Mouse (Mus musculus) neural tube, embryonic 12.5 days (tissue): ENCODE data around the gene Numb. TPM values are rescaled to one million over a fixed set of nuclear protein-coding genes. Genes with fewer than 3 reads are reported as not detected.
"Not testable (repeated sequence)": the region's sequence is repeated elsewhere in the genome, so short reads cannot be mapped to it uniquely, and the experiment has no call there.

ENCODE experiments used
- ATAC-seq: fragments of 200-750 bp; cut with Nextera tagmentation; 2 replicates; pipeline ENCODE4 v1.8.0; 2017; ENCODE audit warnings: low read depth, mild to moderate bottlenecking, moderate TSS enrichment, moderate library complexity; ENCODE audit not compliant: low FRiP score
- H3K27ac ChIP-seq: fragments of 300-500 bp; sonication (generic); 2 replicates; pipeline ENCODE4 v1.5.1; 2016
- H3K27me3 ChIP-seq: fragments of 300-500 bp; sonication (generic); replicated peaks from 2 replicates; pipeline ENCODE4 v1.6.1; 2016; ENCODE audit warnings: mild to moderate bottlenecking
- H3K36me3 ChIP-seq: fragments of 300-500 bp; sonication (generic); 2 replicates; pipeline ENCODE4 v1.6.1; 2016; ENCODE audit warnings: mild to moderate bottlenecking
- H3K4me1 ChIP-seq: fragments of 300-500 bp; sonication (generic); 2 replicates; pipeline ENCODE4 v1.6.1; 2016
- H3K4me2 ChIP-seq: fragments of 300-500 bp; sonication (generic); replicated peaks from 2 replicates; pipeline ENCODE4 v1.6.1; 2016; ENCODE audit warnings: mild to moderate bottlenecking
- H3K4me3 ChIP-seq: fragments of 300-500 bp; sonication (generic); 2 replicates; pipeline ENCODE4 v1.5.1; 2016
- H3K9ac ChIP-seq: fragments of 300-500 bp; sonication (generic); 2 replicates; pipeline ENCODE4 v1.6.1; 2016; ENCODE audit warnings: mild to moderate bottlenecking
- H3K9me3 ChIP-seq: fragments of 300-500 bp; sonication (generic); 2 replicates; pipeline ENCODE4 v1.6.1; 2016; ENCODE audit warnings: mild to moderate bottlenecking
- whole genome bisulfite sequencing: fragments of 180-500 bp; shearing (Covaris S2); methylation state at CpG from one replicate; pipeline ENCODE4 v1.1.7; 2016; 5-methylcytosine and 5-hydroxymethylcytosine counted together
- polyA plus RNA-seq: library from polyadenylated mRNA; unstranded; fragments of >200 nt; fragmentation: Nextera tagmentation; extraction: Ambion mirVana; gene quantifications from 2 replicates; pipeline ENCODE4 v1.2.1, GENCODE M21; 2016

The Numb gene
- polyA plus RNA-seq, 1 experiment from 2014 or later = 28.1 TPM

DNA sequence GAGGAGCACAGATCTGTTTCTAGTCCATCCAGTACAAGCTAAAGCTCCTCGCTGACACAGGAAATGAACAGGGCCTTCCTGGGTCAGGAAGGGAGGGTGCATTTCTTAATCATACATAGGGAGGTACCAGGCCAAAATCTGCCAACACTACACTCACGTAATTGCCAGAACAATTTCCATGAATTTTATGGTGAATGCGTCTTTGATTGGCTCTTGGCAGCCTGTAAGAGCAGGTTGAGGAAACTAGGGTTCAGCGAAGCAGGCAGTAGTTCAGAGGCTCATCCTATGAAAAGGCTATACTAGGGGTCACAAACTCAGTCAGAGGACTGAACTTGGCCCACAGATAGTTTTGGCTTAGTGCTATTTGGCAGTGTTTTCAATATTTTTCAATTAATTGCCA, 18.3 kb upstream of the Numb start:
- H3K4me1 ChIP-seq = no peaks in the 10 kb centered on the region
- 75% methylated on average over 4 of the region's 4 CpGs for WGBS

DNA sequence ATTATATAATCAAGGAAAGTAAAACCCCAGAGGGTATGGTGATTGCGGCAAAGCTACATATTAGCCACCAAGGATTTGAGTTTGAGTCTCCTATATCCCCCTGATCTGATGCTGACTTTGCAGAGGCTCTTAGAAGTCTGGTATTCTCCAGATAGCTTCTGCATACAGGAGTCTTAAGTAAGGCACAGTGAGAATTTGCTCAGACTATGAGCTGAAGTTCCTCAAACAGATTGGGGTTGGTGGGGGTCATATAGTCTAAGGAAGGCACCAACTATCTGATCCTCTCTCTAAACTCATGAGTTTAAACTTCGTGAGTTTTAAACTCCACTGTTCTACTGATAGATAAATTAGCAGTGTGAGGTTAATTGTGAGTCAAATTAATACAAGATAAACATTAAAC, 17.6 kb upstream of the Numb start:
- Histone ChIP-seq H3K4me2 (no peak overlapping the region), H3K36me3 (no peaks in the 10 kb centered on the region), H3K27me3 (no peaks in the 10 kb centered on the region), H3K9me3 (no peaks in the 10 kb centered on the region), H3K4me1 (no peaks in the 10 kb centered on the region), H3K4me3 (no peak overlapping the region), H3K9ac (no peak overlapping the region), H3K27ac (no peak overlapping the region)
- no peak for ATAC-seq
- WGBS = 73% methylated on average over 2 of the region's 2 CpGs

More for the DNA sequence above, 18.3 kb upstream of the Numb start:
- H3K27ac ChIP-seq = no peak overlapping the region
- no peaks in the 10 kb centered on the region for H3K27me3 ChIP-seq
- H3K9ac ChIP-seq = no peak overlapping the region
- H3K36me3 ChIP-seq = no peaks in the 10 kb centered on the region
- H3K4me2 ChIP-seq = no peak overlapping the region
- no peak overlapping the region for H3K4me3 ChIP-seq
- no peaks in the 10 kb centered on the region for H3K9me3 ChIP-seq
- no peak for ATAC-seq

DNA sequence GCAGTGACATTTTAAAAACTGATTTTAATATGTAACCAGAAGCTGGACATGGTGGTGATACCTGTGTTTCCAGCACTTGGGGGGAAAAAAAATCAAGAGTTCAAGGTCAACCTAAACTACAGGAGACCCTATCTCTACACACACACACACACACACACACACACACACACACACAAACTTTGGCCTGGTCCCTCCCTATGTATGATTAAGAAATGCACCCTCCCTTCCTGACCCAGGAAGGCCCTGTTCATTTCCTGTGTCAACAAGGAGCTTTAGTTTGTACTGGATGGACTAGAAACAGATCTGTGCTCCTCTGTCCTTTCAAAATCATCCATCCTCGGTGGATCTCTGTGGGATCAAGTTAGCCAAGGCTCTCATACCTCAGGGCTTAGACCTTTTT, 16.9 kb upstream of the Numb start:
- H3K9me3 ChIP-seq, H3K27me3 ChIP-seq, ATAC-seq, H3K4me1 ChIP-seq, H3K9ac ChIP-seq, H3K36me3 ChIP-seq, H3K27ac ChIP-seq, H3K4me2 ChIP-seq, H3K4me3 ChIP-seq: not testable (repeated sequence)
- 58% methylated on average over 1 of the region's 1 CpGs for WGBS

DNA sequence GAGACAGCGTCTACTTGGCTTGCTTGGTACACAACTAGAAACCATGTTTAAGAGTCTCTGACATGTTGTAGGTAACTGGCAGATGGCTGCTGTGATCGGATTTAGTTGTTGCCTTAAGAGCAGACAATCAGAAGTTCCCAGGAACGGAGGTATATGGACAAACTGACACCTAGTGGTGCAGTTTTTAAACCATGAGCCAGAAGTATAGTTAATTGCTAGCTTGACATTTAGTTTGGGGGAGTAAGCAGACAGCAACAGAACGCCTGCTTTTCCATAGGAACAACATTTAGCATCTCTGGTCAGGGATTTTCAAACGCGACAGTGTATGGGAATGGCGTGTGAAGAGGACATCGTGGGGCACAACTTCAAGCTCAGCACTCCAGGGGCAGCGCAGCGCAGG, 15.9 kb upstream of the Numb start:
- no peak overlapping the region for H3K4me2 ChIP-seq
- H3K27ac ChIP-seq = no peak overlapping the region
- H3K9ac ChIP-seq = no peak overlapping the region
- ATAC-seq = no peak
- H3K36me3 ChIP-seq = no peaks in the 10 kb centered on the region
- no peaks in the 10 kb centered on the region for H3K4me1 ChIP-seq
- 71% methylated on average over 10 of the region's 10 CpGs for WGBS
- H3K9me3 ChIP-seq = no peaks in the 10 kb centered on the region
- H3K4me3 ChIP-seq = no peak overlapping the region
- H3K27me3 ChIP-seq = no peaks in the 10 kb centered on the region

DNA sequence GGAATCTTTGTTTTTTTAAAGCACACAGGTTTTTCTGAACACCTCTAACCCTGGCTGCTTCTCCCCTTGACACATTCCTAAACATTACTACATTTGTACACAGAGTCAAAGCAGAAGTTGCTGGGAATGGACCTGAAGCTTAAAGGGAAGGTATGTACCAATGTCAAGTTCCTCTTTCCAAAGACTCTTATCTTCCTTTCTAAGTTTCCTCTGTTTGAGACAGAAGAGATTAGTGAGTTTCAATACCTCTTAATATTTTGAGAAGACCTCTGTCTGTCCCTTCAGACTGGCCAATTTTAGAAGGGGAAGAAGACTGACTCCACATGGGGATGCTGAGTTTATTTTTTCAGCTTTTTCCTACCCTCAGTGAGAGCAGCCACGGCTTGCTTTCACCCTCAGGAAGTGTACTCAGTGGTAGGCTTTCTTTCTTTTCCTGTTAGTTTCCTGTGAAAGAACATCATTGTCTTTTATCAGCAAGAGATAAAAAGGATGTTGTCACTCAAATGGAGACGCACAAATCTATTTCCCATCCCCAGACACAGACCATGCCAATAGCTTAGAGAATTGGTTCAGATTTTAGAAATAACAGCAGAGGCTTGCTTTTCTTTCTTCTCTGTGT, 7.6 kb upstream of the Numb start:
- Histone ChIP-seq H3K9ac (no peak overlapping the region), H3K27ac (no peak overlapping the region), H3K4me3 (no peak overlapping the region), H3K9me3 (no peaks in the 10 kb centered on the region), H3K27me3 (no peaks in the 10 kb centered on the region), H3K36me3 (no peaks in the 10 kb centered on the region), H3K4me2 (no peak overlapping the region), H3K4me1 (no peaks in the 10 kb centered on the region)
- 51% methylated on average over 2 of the region's 2 CpGs for WGBS
- no peak for ATAC-seq

DNA sequence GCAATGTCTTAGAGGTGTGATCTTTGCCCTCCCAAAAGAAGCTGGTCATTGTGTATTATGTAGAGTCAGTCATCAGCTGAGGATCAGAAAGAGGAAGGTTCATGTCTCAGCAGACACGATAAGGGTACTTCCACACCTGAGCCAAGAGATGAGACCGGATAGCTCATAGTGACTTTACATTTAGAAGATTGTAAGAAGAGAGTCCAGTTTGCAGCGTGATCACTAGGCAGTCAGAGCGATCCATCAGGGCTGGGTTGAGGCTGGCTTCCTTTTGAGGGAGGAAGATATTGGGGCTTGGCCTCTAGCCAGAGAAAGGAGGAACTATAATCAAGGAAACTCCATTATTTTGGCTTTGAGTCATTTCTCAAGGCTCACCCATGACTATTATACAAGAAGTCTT, 6.0 kb upstream of the Numb start:
- H3K9ac ChIP-seq = no peak overlapping the region
- 88% methylated on average over 4 of the region's 4 CpGs for WGBS
- no peaks in the 10 kb centered on the region for H3K27me3 ChIP-seq
- no peak overlapping the region for H3K27ac ChIP-seq
- no peaks in the 10 kb centered on the region for H3K9me3 ChIP-seq
- no peak overlapping the region for H3K4me3 ChIP-seq
- ATAC-seq = no peak
- no peak overlapping the region for H3K4me2 ChIP-seq
- H3K36me3 ChIP-seq = no peaks in the 10 kb centered on the region
- H3K4me1 ChIP-seq = peaks cover 5% of the 10 kb centered on the region

DNA sequence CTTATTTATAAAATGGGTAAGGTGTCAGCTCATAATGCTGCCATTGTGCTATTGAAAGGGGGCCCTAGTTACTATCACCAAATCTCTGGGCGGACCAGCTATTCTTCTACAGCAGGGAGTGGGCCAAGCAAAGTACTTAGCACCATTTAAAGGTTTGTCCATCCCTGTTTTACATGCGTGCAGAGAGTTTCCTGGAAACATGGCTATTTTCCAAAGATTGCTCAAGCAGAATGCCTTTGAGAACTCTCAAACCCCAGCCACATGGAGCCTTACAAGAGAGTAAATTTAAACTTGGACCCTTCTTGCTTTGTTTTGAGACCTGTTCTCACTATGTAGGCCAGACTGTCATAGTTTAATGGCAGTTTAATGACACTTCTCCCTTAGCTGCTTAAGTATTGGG, 4.3 kb upstream of the Numb start:
- WGBS = 88% methylated on average over 2 of the region's 2 CpGs
- Histone ChIP-seq H3K9me3 (no peaks in the 10 kb centered on the region), H3K4me2 (no peak overlapping the region), H3K9ac (no peak overlapping the region), H3K27me3 (no peaks in the 10 kb centered on the region), H3K36me3 (no peaks in the 10 kb centered on the region), H3K4me1 (peaks cover 8% of the 10 kb centered on the region), H3K27ac (no peak overlapping the region), H3K4me3 (no peak overlapping the region)
- no peak for ATAC-seq

DNA sequence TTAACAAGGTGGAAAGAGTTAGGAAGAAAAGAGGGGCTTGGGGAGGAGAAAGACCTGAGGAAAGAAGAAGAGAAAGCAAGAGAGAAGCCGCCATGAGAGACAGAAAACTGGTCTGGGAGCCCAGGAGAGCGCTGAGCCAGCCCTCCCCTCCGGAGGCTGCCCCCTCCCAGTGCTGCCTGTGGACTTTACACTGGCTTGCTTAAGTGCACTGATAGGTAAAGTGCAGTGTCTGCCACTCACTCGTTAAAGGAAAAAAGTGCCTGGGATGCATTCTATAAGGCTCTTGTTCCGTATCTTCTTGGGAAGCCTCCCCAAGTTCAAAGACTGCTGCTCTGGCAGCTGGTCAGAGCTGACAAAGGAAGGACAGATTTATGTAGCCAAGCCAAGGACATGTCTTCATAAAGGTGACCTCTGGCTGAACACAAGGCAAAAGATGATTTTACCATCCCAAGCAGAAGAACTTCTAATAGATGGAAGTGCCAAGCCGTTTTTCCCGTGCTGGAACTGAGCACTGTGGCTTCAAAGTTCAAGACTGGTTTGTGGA, 3.5 kb upstream of the Numb start:
- no peak for ATAC-seq
- Histone ChIP-seq H3K4me2 (no peak overlapping the region), H3K4me1 (peaks cover 15% of the 10 kb centered on the region), H3K36me3 (no peaks in the 10 kb centered on the region), H3K9me3 (no peaks in the 10 kb centered on the region), H3K27ac (no peak overlapping the region), H3K9ac (no peak overlapping the region), H3K4me3 (no peak overlapping the region), H3K27me3 (no peaks in the 10 kb centered on the region)
- WGBS = 62% methylated on average over 7 of the region's 7 CpGs

DNA sequence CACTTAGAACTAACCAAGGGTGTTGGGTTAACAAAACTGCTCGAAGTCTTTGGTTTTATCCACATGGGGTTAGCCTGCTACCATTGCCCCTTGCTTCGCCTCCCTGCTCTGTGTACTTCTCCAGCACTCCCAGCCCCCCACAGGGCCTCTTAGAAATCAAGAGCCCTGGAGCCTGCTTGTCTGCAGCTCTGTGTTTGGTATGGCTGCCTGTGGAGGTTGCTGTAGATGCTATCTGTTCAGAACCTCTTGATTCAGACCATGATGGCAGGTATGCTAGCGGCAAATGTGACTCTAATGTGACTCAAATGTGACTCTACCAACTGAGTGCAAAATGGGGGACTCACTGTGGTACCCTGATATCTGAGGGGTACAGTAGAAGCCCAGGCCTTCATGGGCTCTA, 2.6 kb upstream of the Numb start:
- 69% methylated on average over 3 of the region's 3 CpGs for WGBS
- Histone ChIP-seq H3K9me3 (no peaks in the 10 kb centered on the region), H3K4me1 (peaks cover 18% of the 10 kb centered on the region), H3K27me3 (no peaks in the 10 kb centered on the region), H3K4me3 (no peak overlapping the region), H3K9ac (no peak overlapping the region), H3K4me2 (no peak overlapping the region), H3K27ac (no peak overlapping the region), H3K36me3 (no peaks in the 10 kb centered on the region)
- ATAC-seq = no peak

DNA sequence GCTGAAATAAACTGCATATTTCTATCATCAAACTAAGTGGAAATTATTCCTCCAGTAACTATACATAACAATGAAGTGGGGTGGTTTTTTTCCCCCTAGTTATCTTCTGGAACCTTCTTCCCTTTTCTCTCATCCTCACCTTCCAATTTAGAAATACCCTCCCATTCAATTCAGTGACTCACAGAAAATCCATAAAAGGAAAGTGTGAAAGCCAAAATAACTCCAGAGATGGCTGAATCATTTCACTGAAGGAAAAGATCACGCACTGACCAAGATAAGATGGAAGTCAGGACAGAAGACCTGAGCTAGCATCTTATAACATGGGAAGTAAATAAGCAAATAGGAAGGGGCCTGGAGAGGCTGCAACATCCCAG, 1.7 kb upstream of the Numb start:
- Histone ChIP-seq H3K4me3 (no peak overlapping the region), H3K27ac (no peak overlapping the region), H3K9ac (no peak overlapping the region), H3K27me3 (no peaks in the 10 kb centered on the region), H3K36me3 (no peaks in the 10 kb centered on the region), H3K4me1 (peaks cover 21% of the 10 kb centered on the region), H3K4me2 (peak overlapping the region; percentile 94; the same call in 1 of the 2 replicates), H3K9me3 (no peaks in the 10 kb centered on the region)
- ATAC-seq = no peak
- 84% methylated on average over 1 of the region's 1 CpGs for WGBS

DNA sequence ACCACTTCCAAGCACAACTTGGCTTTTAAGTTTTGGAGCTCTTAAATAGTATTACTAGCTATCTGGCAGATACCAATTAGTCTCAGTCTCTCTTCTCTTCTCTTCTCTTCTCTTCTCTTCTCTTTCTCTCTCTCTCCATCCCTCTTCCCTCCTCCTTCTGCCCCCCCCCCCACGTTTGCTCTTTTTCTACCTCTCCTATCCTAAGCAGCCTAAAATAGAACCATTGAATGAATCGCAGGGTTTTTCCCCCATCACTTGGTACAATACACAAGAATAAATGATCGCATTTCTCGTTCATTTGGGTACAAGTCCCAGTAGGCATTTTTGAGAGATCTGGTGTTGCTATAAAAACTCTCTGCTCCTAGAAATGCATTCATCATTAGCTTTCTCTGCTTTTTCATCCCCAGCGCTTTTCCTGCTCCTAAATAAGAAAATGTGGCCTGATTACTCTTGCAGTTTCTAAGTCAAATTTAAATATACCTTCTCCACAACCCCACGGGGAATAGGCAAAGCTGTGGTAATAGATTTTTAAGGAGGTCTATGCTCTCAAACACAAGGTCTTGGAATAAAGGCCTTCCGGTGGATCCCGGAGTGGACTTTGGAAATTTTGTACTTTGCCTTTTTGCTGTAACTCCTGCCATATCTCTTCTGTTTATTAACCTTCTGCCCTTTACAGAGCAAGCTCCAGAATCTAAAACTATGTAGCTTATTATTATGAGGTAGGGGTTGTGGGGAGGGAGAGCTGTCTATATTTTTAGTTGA, 1.2 kb upstream of the Numb start:
- Histone ChIP-seq H3K4me2 (peak overlapping the region; percentile 94), H3K9ac (peak overlapping the region; percentile 52), H3K4me1 (peaks cover 21% of the 10 kb centered on the region), H3K4me3 (peak overlapping the region; percentile 89), H3K36me3 (no peaks in the 10 kb centered on the region), H3K27ac (no peak overlapping the region), H3K27me3 (no peaks in the 10 kb centered on the region), H3K9me3 (no peaks in the 10 kb centered on the region)
- 43% methylated on average over 8 of the region's 8 CpGs for WGBS
- ATAC-seq = no peak

DNA sequence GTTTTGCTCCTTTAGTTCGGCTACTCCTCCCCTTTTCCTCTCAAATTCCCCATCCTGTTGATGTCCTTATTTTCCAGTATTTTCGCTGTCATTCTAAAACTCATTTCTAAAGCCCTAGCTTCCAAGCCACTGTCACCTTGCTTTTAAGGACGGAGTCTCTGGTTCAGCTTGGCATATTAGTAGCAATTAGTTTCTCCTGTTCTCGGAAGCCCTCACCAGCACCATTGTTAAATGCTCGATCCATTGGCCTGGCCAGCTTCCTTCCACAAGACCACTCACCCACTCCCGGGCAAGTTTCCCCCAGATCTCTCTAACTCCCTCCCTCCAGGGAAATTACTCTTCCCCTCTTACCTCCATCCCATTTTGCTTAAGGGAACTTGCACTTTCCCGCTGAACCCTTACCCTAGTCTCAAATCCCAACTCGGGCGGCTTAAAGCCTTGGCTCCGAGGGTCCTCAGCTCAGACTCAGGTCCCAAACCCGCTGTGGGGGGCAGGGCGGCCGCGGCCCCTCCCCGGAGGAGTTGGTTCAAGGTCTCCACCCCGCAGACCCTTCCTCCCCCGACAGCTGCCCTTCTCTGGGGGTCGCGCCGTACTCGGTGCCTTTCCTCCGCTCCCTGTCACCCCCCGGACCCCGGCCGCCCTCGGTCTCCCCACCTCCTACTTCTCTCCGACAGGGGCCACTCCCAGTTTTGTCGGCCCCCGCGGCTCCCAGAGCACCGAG, 853 bp downstream of the Numb start:
- Histone ChIP-seq H3K36me3 (peaks cover 3% of the 10 kb centered on the region; the same call in 1 of the 2 replicates), H3K27ac (peak overlapping the region; percentile 39; the same call in 1 of the 2 replicates), H3K4me2 (peak overlapping the region; percentile 94), H3K27me3 (no peaks in the 10 kb centered on the region), H3K4me3 (peak overlapping the region; percentile 89), H3K9ac (peak overlapping the region; percentile 87), H3K9me3 (no peaks in the 10 kb centered on the region), H3K4me1 (peaks cover 21% of the 10 kb centered on the region)
- 1% methylated on average over 31 of the region's 31 CpGs for WGBS
- no peak; the same call in 1 of the 2 replicates for ATAC-seq
